Mouse (Mus musculus) cerebellum, adult 2 months (tissue): Measurements from ENCODE around the gene Ptk6.

Experiments used
- CTCF ChIP-seq: fragments of 200-500 bp; IDR thresholded peaks from 2 replicates; pipeline ENCODE4 v1.5.1; 2011; ENCODE audit warnings: low read depth, mild to moderate bottlenecking, control low read depth, low read length, moderate library complexity, borderline replicate concordance; ENCODE audit not compliant: insufficient read depth
- POLR2A ChIP-seq: fragments of 200-500 bp; IDR thresholded peaks from 2 replicates; pipeline ENCODE4 v1.6.1; 2011; ENCODE audit warnings: low read length, control low read depth, borderline replicate concordance; ENCODE audit not compliant: insufficient read depth

DNA sequence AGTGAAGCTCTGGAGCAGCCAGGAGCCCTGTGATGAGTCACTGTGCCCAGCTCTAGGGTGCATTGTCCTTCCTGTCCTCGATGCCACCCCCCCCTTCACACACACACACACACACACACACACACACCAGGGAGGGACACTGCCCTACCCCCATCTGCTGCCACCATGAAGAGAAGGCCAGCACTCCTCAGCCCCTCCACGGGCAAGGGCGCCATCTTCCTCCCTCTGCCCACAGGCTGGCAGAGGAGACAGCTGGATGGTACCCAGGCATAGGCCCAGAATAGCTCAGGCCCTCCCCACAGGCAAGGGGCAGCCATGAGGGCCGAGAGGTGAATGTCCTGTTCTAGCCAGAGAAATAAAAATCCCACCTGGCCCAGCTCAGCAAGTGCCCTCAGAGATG lies 46.8 kb downstream of the Ptk6 start:
- TF ChIP-seq POLR2A (peak; percentile 59), CTCF (no peak; the same call in 1 of the 2 replicates)
